Mouse (Mus musculus) brain, embryonic 14.5 days (tissue): Measurements from ENCODE around the gene Vps11.

Experiments used
- CTCF ChIP-seq: fragments of 200-500 bp; IDR thresholded peaks from 2 replicates; pipeline ENCODE4 v1.5.1; 2012; ENCODE audit warnings: inconsistent platforms, mild to moderate bottlenecking, moderate library complexity, borderline replicate concordance; ENCODE audit not compliant: insufficient read depth, insufficient read length; ENCODE audit errors: extremely low read depth
- POLR2A ChIP-seq: fragments of 200-500 bp; IDR thresholded peaks from 2 replicates; pipeline ENCODE4 v1.6.1; 2012; ENCODE audit warnings: mild to moderate bottlenecking, inconsistent platforms, borderline replicate concordance; ENCODE audit not compliant: poor library complexity, insufficient read depth, insufficient read length, severe bottlenecking; ENCODE audit errors: extremely low read depth

GRCm38 (mm10) chr9:44309756-44310155 is 51.7 kb downstream of the Vps11 start:
- TF ChIP-seq POLR2A (no peak), CTCF (no peak)
